Mouse (Mus musculus) ovary, postnatal 36 days (tissue): ENCODE data around the gene Slf2.

ENCODE experiments used
- DNase-seq: peaks from one replicate; pipeline ENCODE4 v3.0.0; 2022; ENCODE audit warnings: low spot score, mixed read lengths

Slf2 gene

GRCm38 (mm10) chr19:45030746-45031693, 100.1 kb downstream of the Slf2 start:
- DNase-seq: peak; percentile 69

- DNase-seq: peak; percentile 78
Measured at GRCm38 (mm10) chr19:45031780-45032179, 100.8 kb downstream of the Slf2 start.
